20 mouse cellular contexts compared by ENCODE assay signal in genomic region chr11:48841213-48841612, GRCm38 (mm10).
"Had no signal": no experiment of that assay in that cellular context is flagged by ENCODE, and none has a peak within 500 bp of the region (broad histone marks: within the 10 kb centered on the region; RNA-seq: fewer than 3 reads in every experiment).

No protein-coding gene starts in this region.

- H3K9ac ChIP-seq: heart, embryonic 13.5 days; heart, embryonic 15.5 days; hindbrain, embryonic 13.5 days; hindbrain, embryonic 15.5 days; kidney, embryonic 15.5 days; limb, embryonic 12.5 days; liver, embryonic 13.5 days; liver, embryonic 15.5 days had no signal

- H3K4me2 ChIP-seq: heart, embryonic 11.5 days; heart, embryonic 13.5 days; heart, embryonic 15.5 days; hindbrain, embryonic 13.5 days; hindbrain, embryonic 15.5 days; kidney, embryonic 15.5 days; limb, embryonic 12.5 days; liver, embryonic 11.5 days; liver, embryonic 13.5 days; liver, embryonic 15.5 days had no signal

- H3K36me3 ChIP-seq: heart, embryonic 13.5 days; heart, embryonic 15.5 days; hindbrain, embryonic 13.5 days; hindbrain, embryonic 15.5 days; kidney, embryonic 15.5 days; limb, embryonic 10.5 days; limb, embryonic 12.5 days; liver, embryonic 13.5 days; liver, embryonic 15.5 days had no signal

- DNase-seq: gastrocnemius, postnatal 14 days; gastrocnemius, postnatal 36 days; heart, adult 2 months; heart, postnatal 14 days; heart, postnatal 36 days; layer of hippocampus, adult 9-11 months; layer of hippocampus, postnatal 36 days; liver; liver, embryonic 13.5 days had no signal

- H3K9me3 ChIP-seq: heart, embryonic 13.5 days; heart, embryonic 15.5 days; hindbrain, embryonic 13.5 days; hindbrain, embryonic 15.5 days; kidney, embryonic 15.5 days; limb, embryonic 10.5 days; limb, embryonic 12.5 days; liver, embryonic 13.5 days; liver, embryonic 15.5 days had no signal

- H3K27ac ChIP-seq: heart, adult 2 months; heart, embryonic 13.5 days; heart, embryonic 15.5 days; hindbrain, embryonic 13.5 days; hindbrain, embryonic 15.5 days; hindbrain, postnatal 0 days; kidney, embryonic 15.5 days; limb, embryonic 10.5 days; limb, embryonic 12.5 days; liver, embryonic 13.5 days; liver, embryonic 15.5 days had no signal

- H3K4me3 ChIP-seq: heart, adult 2 months; heart, embryonic 13.5 days; heart, embryonic 15.5 days; hindbrain, embryonic 13.5 days; hindbrain, embryonic 15.5 days; kidney, embryonic 15.5 days; limb, embryonic 10.5 days; limb, embryonic 12.5 days; liver, embryonic 13.5 days; liver, embryonic 15.5 days had no signal
